Mouse (Mus musculus) midbrain, embryonic 10.5 days (tissue): ENCODE data around the gene B3gnt2. TPM values are rescaled to one million over a fixed set of nuclear protein-coding genes. Genes with fewer than 3 reads are reported as not detected.

ENCODE experiments used
- DNase-seq: peaks from one replicate; pipeline ENCODE4 v3.0.0-alpha.2; 2017; ENCODE audit warnings: low spot score
- H3K27ac ChIP-seq: fragments of 300-500 bp; sonication (generic); replicated peaks from 2 replicates; pipeline ENCODE4 v1.5.1; 2016; ENCODE audit warnings: mild to moderate bottlenecking
- H3K27me3 ChIP-seq: fragments of 300-500 bp; sonication (generic); 2 replicates; pipeline ENCODE4 v1.6.1; 2016; ENCODE audit warnings: low read depth, mild to moderate bottlenecking; ENCODE audit not compliant: poor library complexity, severe bottlenecking
- H3K36me3 ChIP-seq: fragments of 300-500 bp; sonication (generic); 2 replicates; pipeline ENCODE4 v1.6.1; 2016; ENCODE audit warnings: mild to moderate bottlenecking, moderate library complexity
- H3K4me1 ChIP-seq: fragments of 300-500 bp; sonication (generic); 2 replicates; pipeline ENCODE4 v1.6.1; 2016
- H3K4me3 ChIP-seq: fragments of 300-500 bp; sonication (generic); 2 replicates; pipeline ENCODE4 v1.5.1; 2016; ENCODE audit warnings: mild to moderate bottlenecking, moderate library complexity
- H3K9me3 ChIP-seq: fragments of 300-500 bp; sonication (generic); replicated peaks from 2 replicates; pipeline ENCODE4 v1.6.1; 2016; ENCODE audit warnings: mild to moderate bottlenecking
- WGBS: fragments of 180-500 bp; shearing (Covaris S2); methylation state at CpG from one replicate; pipeline ENCODE4 v1.1.7; 2016; 5-methylcytosine and 5-hydroxymethylcytosine counted together
- polyA plus RNA-seq: library from polyadenylated mRNA; unstranded; fragments of >200 nt; fragmentation: Nextera tagmentation; extraction: Ambion mirVana; gene quantifications from 2 replicates; pipeline ENCODE4 v1.2.1, GENCODE M21; 2016

B3gnt2 gene
- polyA plus RNA-seq, 1 experiment from 2014 or later: 2.7 TPM

GRCm38 (mm10) chr11:22710596-22710995 lies 150.2 kb downstream of the B3gnt2 start:
- no peak overlapping the region for H3K27ac ChIP-seq
- DNase-seq: no peak
- 97% methylated on average over 2 of the region's 2 CpGs for WGBS
- no peaks in the 10 kb centered on the region for H3K36me3 ChIP-seq
- no peaks in the 10 kb centered on the region for H3K27me3 ChIP-seq
- H3K9me3 ChIP-seq: no peaks in the 10 kb centered on the region
- no peak overlapping the region for H3K4me3 ChIP-seq
- no peaks in the 10 kb centered on the region for H3K4me1 ChIP-seq

Other genes with a start within 250 kb of the B3gnt2 start
- gene Zrsr1, start 111.0 kb upstream of the B3gnt2 start, polyA plus RNA-seq: 2.9 and 3.2 TPM in 2 replicates
- 3.0 and 3.2 TPM in 2 replicates for gene Gm28048, start 121.1 kb upstream of the B3gnt2 start, polyA plus RNA-seq
- 385 and 427 TPM in 2 replicates for gene Commd1, start 121.4 kb upstream of the B3gnt2 start, polyA plus RNA-seq
- 396 and 436 TPM in 2 replicates for gene Cct4, start 129.6 kb upstream of the B3gnt2 start, polyA plus RNA-seq
- 1.6 and 3.1 TPM in 2 replicates for gene Fam161a, start 146.6 kb upstream of the B3gnt2 start, polyA plus RNA-seq